Mouse (Mus musculus): ENCODE results near the gene Cd200r3. TPM values are rescaled to one million over a fixed set of nuclear protein-coding genes. Genes with fewer than 3 reads are reported as not detected.

The Cd200r3 gene
- polyA plus RNA-seq, 1 experiment: not detected

DNA sequence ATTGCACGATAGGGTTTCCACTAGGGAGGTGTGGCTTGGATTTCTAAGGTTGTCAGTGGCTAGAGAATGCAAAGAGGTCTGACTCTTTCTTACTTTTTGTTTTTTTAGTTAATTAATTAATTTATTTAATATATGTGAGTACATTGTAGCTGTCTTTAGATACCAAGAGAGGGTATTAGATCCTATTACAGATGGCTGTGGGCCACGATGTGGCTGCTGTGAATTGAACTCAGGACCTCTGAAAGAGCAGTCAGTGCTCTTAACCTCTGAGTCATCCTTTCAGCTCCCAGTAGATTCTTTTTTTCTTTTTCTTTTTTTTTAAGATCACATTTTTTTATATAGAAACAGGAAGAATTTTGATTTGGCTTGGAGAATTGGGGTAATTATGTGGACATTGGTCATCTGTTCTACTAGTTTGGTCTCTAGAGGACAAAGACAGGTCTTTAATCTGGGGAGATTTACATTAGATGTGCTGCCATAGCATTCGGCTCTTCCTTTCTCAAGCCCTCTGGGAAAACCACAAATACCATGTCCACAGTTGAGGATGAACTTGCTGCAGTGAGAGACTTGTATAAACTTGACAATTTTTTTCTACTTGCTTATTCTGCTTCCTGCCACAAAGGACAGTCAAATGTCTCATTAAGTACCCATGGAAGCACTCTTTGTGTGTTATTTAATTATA is 40.0 kb downstream of the Cd200r3 start:
- Histone ChIP-seq H3K4me1 (ENCODE audit: control insufficient read depth, insufficient read depth, low read length) (no peaks in the 10 kb centered on the region), H3K9me3 (replicated peaks; ENCODE audit: control insufficient read depth, insufficient read depth, low read length, poor library complexity, severe bottlenecking) (no peaks in the 10 kb centered on the region), H3K4me3 (ENCODE audit: low read depth, low read length) (no peak overlapping the region), H3K27me3 (ENCODE audit: control insufficient read depth, insufficient read depth, low read length, poor library complexity, severe bottlenecking) (no peaks in the 10 kb centered on the region), H3K9ac (ENCODE audit: low read depth, poor library complexity, severe bottlenecking) (no peak overlapping the region), H3K27ac (ENCODE audit: insufficient read depth, low read length) (no peak overlapping the region), H3K36me3 (ENCODE audit: control insufficient read depth, insufficient read depth, low read length, poor library complexity, severe bottlenecking) (no peaks in the 10 kb centered on the region)
- TF ChIP-seq POLR2A (IDR thresholded peaks at IDR 0.05; ENCODE audit: insufficient read depth, low read length): no peak
- TF ChIP-seq EP300 (IDR thresholded peaks at IDR 0.05; ENCODE audit: insufficient read depth, low read depth, low read length): no peak
- TF ChIP-seq CTCF (IDR thresholded peaks at IDR 0.05; ENCODE audit: low read depth, low read length): no peak

DNA sequence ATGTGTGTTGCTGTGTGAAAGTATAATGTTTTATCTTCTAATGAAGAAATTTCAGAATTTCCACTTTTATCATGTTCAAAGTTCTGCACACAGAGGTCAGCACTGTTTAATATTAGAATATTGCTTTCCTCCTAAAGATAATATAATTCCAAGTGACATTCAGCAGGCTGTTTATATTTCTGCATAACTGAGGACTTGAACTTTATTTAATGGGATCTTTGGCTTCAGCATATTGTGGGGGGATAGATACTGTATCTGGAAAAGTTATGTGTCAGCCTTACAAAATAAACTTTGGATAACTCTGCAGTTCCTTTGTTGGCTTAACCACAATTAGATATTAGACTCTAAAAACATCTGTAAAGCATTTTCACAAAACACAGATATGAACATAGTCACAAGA is 40.6 kb downstream of the Cd200r3 start:
- H3K4me3 ChIP-seq (ENCODE audit: low read depth, low read length): no peak overlapping the region
- H3K9me3 ChIP-seq (replicated peaks; ENCODE audit: control insufficient read depth, insufficient read depth, low read length, poor library complexity, severe bottlenecking): no peaks in the 10 kb centered on the region
- H3K9ac ChIP-seq (ENCODE audit: low read depth, poor library complexity, severe bottlenecking): no peak overlapping the region
- H3K36me3 ChIP-seq (ENCODE audit: control insufficient read depth, insufficient read depth, low read length, poor library complexity, severe bottlenecking): no peaks in the 10 kb centered on the region
- no peak overlapping the region for H3K27ac ChIP-seq (ENCODE audit: insufficient read depth, low read length)
- H3K27me3 ChIP-seq (ENCODE audit: control insufficient read depth, insufficient read depth, low read length, poor library complexity, severe bottlenecking): no peaks in the 10 kb centered on the region
- no peak for TF ChIP-seq EP300 (IDR thresholded peaks at IDR 0.05; ENCODE audit: insufficient read depth, low read depth, low read length)
- TF ChIP-seq CTCF (IDR thresholded peaks at IDR 0.05; ENCODE audit: low read depth, low read length): no peak
- no peak for TF ChIP-seq POLR2A (IDR thresholded peaks at IDR 0.05; ENCODE audit: insufficient read depth, low read length)
- no peaks in the 10 kb centered on the region for H3K4me1 ChIP-seq (ENCODE audit: control insufficient read depth, insufficient read depth, low read length)

DNA sequence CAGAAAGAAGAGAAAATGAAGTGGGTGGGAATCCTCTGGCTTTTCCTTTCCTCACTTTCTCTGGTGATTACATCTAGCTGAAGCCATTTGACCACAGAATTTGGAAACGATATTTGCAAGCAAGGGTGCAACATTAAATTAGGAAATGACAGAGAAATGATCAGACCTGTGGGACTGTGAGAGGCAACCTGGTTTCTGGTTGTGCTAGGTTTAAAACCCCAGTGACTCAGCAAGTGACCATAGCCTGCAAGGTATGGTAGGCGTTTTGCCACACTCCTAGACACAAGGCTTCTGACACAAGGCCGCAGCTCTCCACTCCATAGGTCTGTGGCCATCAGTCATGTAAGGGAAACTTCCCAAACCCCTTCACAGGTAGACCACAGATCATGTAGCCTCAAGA is 41.4 kb downstream of the Cd200r3 start:
- Histone ChIP-seq H3K27ac (ENCODE audit: insufficient read depth, low read length) (no peak overlapping the region), H3K4me3 (ENCODE audit: low read depth, low read length) (no peak overlapping the region), H3K4me1 (ENCODE audit: control insufficient read depth, insufficient read depth, low read length) (no peaks in the 10 kb centered on the region), H3K27me3 (ENCODE audit: control insufficient read depth, insufficient read depth, low read length, poor library complexity, severe bottlenecking) (no peaks in the 10 kb centered on the region), H3K9me3 (replicated peaks; ENCODE audit: control insufficient read depth, insufficient read depth, low read length, poor library complexity, severe bottlenecking) (no peaks in the 10 kb centered on the region), H3K9ac (ENCODE audit: low read depth, poor library complexity, severe bottlenecking) (no peak overlapping the region), H3K36me3 (ENCODE audit: control insufficient read depth, insufficient read depth, low read length, poor library complexity, severe bottlenecking) (no peaks in the 10 kb centered on the region)
- TF ChIP-seq CTCF (IDR thresholded peaks at IDR 0.05; ENCODE audit: low read depth, low read length) (no peak), POLR2A (IDR thresholded peaks at IDR 0.05; ENCODE audit: insufficient read depth, low read length) (no peak), EP300 (IDR thresholded peaks at IDR 0.05; ENCODE audit: insufficient read depth, low read depth, low read length) (no peak)

DNA sequence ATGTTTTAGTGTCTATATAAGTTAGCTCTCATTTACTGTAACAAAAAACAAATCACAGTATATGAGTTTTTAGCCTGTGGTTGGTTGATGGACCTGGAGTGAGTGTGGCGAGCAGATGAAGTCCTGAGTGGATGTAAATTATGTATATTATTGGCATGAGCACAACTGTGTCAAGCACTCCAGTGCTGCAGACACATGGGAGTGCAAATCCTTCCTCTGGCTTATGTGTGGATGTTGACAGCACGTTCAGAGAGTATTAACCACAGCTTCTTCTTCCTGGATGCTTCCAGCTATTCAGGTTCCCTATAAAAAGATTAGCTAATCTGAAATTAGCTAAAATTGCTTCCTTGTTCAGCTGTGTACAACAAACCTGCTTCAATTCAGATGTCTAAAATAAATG is 42.6 kb downstream of the Cd200r3 start:
- TF ChIP-seq EP300 (IDR thresholded peaks at IDR 0.05; ENCODE audit: insufficient read depth, low read depth, low read length) (no peak), POLR2A (IDR thresholded peaks at IDR 0.05; ENCODE audit: insufficient read depth, low read length) (no peak), CTCF (IDR thresholded peaks at IDR 0.05; ENCODE audit: low read depth, low read length) (no peak)
- Histone ChIP-seq H3K4me3 (ENCODE audit: low read depth, low read length) (no peak overlapping the region), H3K27ac (ENCODE audit: insufficient read depth, low read length) (no peak overlapping the region), H3K9me3 (replicated peaks; ENCODE audit: control insufficient read depth, insufficient read depth, low read length, poor library complexity, severe bottlenecking) (no peaks in the 10 kb centered on the region), H3K27me3 (ENCODE audit: control insufficient read depth, insufficient read depth, low read length, poor library complexity, severe bottlenecking) (no peaks in the 10 kb centered on the region), H3K36me3 (ENCODE audit: control insufficient read depth, insufficient read depth, low read length, poor library complexity, severe bottlenecking) (no peaks in the 10 kb centered on the region), H3K4me1 (ENCODE audit: control insufficient read depth, insufficient read depth, low read length) (no peaks in the 10 kb centered on the region), H3K9ac (ENCODE audit: low read depth, poor library complexity, severe bottlenecking) (no peak overlapping the region)

DNA sequence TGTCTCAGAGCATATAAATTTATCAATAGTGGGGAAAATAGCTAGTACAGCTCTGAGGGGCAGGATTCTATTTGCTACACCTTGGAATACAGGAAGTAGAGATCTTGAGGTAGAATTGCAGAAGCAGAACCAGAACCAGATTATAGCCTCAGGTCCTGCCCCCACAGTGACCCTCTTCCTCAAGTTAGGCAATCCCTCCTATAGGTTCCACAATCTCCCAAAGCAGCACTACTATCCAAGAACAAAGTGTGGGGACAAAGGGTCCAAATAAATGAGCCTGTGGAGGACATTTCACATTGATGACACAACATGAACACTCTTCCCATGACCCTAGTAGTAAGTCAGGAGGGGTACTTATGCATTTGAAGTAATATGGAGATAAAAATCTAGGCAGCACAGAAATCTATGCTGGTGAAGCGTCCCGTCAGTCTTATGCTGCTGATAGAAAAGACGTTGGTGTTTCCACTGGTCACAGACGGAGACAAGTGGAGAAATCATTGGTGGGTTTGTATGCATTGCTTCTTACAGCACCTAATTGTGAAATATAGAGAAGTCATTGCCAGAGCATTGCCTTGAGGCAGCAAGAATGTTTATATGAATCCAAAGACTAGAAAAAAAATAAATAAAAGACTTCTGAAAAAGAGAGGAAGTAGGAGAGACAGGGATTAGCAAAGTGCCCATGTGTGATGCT is 45.3 kb downstream of the Cd200r3 start:
- H3K9ac ChIP-seq (ENCODE audit: low read depth, poor library complexity, severe bottlenecking): no peak overlapping the region
- TF ChIP-seq POLR2A (IDR thresholded peaks at IDR 0.05; ENCODE audit: insufficient read depth, low read length) (no peak), EP300 (IDR thresholded peaks at IDR 0.05; ENCODE audit: insufficient read depth, low read depth, low read length) (no peak), CTCF (IDR thresholded peaks at IDR 0.05; ENCODE audit: low read depth, low read length) (no peak)
- no peaks in the 10 kb centered on the region for H3K9me3 ChIP-seq (replicated peaks; ENCODE audit: control insufficient read depth, insufficient read depth, low read length, poor library complexity, severe bottlenecking)
- H3K4me3 ChIP-seq (ENCODE audit: low read depth, low read length): no peak overlapping the region
- no peak overlapping the region for H3K27ac ChIP-seq (ENCODE audit: insufficient read depth, low read length)
- no peaks in the 10 kb centered on the region for H3K4me1 ChIP-seq (ENCODE audit: control insufficient read depth, insufficient read depth, low read length)
- H3K27me3 ChIP-seq (ENCODE audit: control insufficient read depth, insufficient read depth, low read length, poor library complexity, severe bottlenecking): no peaks in the 10 kb centered on the region
- H3K36me3 ChIP-seq (ENCODE audit: control insufficient read depth, insufficient read depth, low read length, poor library complexity, severe bottlenecking): no peaks in the 10 kb centered on the region
